Mouse (Mus musculus) MEL (cell line): ENCODE results near the gene Tcea3.

ENCODE experiments used
- CTCF ChIP-seq, 3 experiments: IDR thresholded peaks in 2 of 3; conservative IDR thresholded peaks in 1 of 3; 2 replicates each; pipeline ENCODE4 v1.5.1; 2011 to 2012; ENCODE audit warnings: low read length in 3 of 3, low read depth in 2 of 3, mild to moderate bottlenecking in 2 of 3, improper control_type of control experiment in 1 of 3, inconsistent platforms in 1 of 3, mixed read lengths in 1 of 3, moderate library complexity in 1 of 3; ENCODE audit not compliant: control insufficient read depth in 1 of 3, insufficient read depth in 1 of 3, poor library complexity in 1 of 3, severe bottlenecking in 1 of 3
- MAX ChIP-seq: IDR thresholded peaks from 2 replicates; pipeline ENCODE4 v1.6.1; 2011; ENCODE audit warnings: low read length, improper control_type of control experiment
- POLR2A ChIP-seq, 2 experiments: IDR thresholded peaks; 2 replicates each; pipeline ENCODE4 v1.6.1; 2011 to 2012; ENCODE audit warnings: low read length in 2 of 2, mild to moderate bottlenecking in 2 of 2, control low read depth in 1 of 2, improper control_type of control experiment in 1 of 2, low read depth in 1 of 2, moderate library complexity in 1 of 2; ENCODE audit not compliant: control insufficient read depth in 1 of 2, insufficient read depth in 1 of 2, poor library complexity in 1 of 2
- TCF12 ChIP-seq: IDR thresholded peaks from 2 replicates; pipeline ENCODE4 v1.6.1; 2014; ENCODE audit warnings: low read depth, mild to moderate bottlenecking, inconsistent platforms, low read length, improper control_type of control experiment, moderate library complexity

- no peak for TF ChIP-seq CTCF (IDR thresholded peaks at IDR 0.05 in 2 of 3, conservative IDR thresholded peaks at IDR 0.05 in 1 of 3; ENCODE audit: control insufficient read depth in 1 of 3, insufficient read depth in 1 of 3, low read depth in 2 of 3, low read length in 3 of 3, poor library complexity in 1 of 3, severe bottlenecking in 1 of 3)
- TF ChIP-seq TCF12: no peak
- no peak for TF ChIP-seq POLR2A (IDR thresholded peaks at IDR 0.05; ENCODE audit: control insufficient read depth in 1 of 2, insufficient read depth in 1 of 2, low read depth in 1 of 2, low read length in 2 of 2, poor library complexity in 1 of 2)
- TF ChIP-seq MAX: no peak
Measured at GRCm38 (mm10) chr4:136217063-136217462, 30.5 kb upstream of the Tcea3 start.
